Mouse (Mus musculus) mesoderm, embryonic 11.5 days (tissue): ENCODE measurements around the gene Lingo2.
A peak's percentile ranks its signal among the peaks of the same experiment; 100 is the strongest.

ENCODE experiments used
- DNase-seq: peaks from one replicate; pipeline ENCODE4 v3.0.0-alpha.2; 2012; ENCODE audit warnings: low read depth, low spot score

Lingo2 gene

GRCm38 (mm10) chr4:35688498-35689240, 1262.9 kb downstream of the Lingo2 start:
- peak; percentile 10 for DNase-seq
